Mouse (Mus musculus): ENCODE data around the gene Cebpg.

The Cebpg gene

DNA sequence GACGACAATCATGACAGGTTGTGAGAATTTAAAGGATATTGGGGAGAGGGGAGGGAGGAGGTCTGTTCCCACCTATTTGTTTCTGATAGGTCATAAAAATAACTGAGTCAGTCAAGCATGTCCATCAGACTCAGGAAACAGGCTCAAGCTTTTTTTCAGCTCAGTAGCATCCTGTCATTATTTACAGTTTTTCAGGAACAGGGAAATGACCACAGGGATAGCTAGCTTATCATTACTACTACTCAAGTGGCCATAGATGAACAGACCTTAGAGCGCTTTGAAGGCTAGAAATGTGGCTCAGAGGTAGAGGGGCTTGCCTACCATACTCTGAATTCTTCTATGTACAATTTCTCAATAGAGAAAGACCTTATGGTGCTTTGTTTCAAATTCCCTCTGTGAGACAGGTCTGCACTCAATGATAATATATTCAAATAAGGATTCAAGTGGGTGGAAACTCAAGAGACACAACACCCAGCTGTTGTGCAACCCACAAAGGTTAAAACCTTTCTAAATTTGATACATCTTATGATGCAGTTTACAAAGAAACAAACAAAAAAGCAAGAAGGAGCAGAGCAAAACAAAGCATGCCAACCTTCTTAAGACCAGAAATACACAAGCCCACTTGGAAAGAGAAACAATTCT, 1.3 kb downstream of the Cebpg start:
- in situ Hi-C loops (cut with MboI; ENCODE audit: unreplicated experiment in 2 of 2), result loop anchor here (5.0 to 10.0 kb wide), 3 partner anchors 177 to 660 kb away; partner anchors contain the start of genes Lsm14a (in 1 of the 2) and Pdcd5 (in 1 of the 2)

DNA sequence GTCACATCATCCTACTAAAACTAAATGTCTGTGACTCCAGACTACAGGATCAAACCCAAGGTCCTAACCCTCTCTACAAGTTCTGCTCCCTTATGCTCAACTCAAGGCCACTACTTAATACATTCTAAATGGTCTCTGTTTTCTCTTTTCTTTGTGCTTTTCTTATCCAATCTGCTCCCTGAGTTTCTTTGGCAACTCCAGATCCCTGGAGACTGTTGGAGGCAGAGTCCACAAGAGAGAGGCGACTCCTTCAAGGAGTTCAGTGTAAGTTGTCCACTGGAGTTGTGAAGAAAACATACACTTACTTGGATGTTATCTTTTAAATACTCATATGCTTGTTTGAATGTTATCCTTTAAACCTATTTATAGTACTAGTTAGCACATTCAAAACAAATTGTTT, 2.1 kb downstream of the Cebpg start:
- in situ Hi-C loops (cut with MboI; ENCODE audit: unreplicated experiment in 2 of 2), result loop anchor here (5.0 to 10.0 kb wide), 3 partner anchors 178 to 659 kb away; partner anchors contain the start of genes Lsm14a (in 1 of the 2) and Pdcd5 (in 1 of the 2)

DNA sequence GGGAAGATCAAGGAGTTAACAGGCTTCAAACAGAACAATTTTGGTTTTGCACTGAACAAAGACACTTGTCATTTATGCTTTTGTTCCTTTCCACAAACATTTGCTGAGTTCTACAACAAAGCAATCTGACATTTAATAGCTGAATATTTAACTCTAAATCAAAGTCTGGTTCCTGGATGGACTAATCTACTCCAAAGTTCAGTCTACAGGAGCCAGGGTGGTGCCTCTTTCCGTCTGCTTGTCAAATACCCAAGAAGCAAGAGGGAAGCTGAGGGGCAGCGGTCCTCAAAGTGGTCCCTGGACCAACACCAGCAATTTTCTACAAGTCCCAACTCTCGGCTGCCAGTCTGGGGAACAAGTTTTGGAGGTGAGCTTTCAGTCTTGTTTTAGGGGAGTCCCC, 3.2 kb downstream of the Cebpg start:
- in situ Hi-C loops (cut with MboI; ENCODE audit: unreplicated experiment in 2 of 2), result loop anchor here (5.0 to 10.0 kb wide), 3 partner anchors 179 to 658 kb away; partner anchors contain the start of genes Lsm14a (in 1 of the 2) and Pdcd5 (in 1 of the 2)

DNA sequence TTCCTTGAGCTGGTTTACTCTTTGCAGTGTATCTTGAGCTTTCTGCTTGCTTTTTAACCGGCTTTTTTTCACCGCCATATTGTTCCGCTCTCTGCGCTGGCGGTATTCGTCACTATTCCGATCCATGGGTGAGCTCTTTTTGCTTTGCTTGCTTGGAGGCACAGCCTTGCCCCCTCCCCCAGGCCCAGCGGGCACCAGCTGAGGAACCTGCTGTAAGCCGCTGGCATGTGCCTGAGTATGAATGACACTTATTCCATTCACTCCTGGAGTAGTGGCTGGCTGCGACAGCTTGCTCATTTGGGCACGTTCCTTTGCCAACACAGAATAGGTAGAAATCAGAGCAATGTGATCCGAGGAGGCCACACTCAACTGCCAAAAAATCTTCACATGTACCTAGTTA, 5.8 kb downstream of the Cebpg start:
- in situ Hi-C loops (cut with MboI; ENCODE audit: unreplicated experiment in 2 of 2), result loop anchor here (5.0 to 10.0 kb wide), 3 partner anchors 182 to 656 kb away; partner anchors contain the start of genes Lsm14a (in 1 of the 2) and Pdcd5 (in 1 of the 2)

DNA sequence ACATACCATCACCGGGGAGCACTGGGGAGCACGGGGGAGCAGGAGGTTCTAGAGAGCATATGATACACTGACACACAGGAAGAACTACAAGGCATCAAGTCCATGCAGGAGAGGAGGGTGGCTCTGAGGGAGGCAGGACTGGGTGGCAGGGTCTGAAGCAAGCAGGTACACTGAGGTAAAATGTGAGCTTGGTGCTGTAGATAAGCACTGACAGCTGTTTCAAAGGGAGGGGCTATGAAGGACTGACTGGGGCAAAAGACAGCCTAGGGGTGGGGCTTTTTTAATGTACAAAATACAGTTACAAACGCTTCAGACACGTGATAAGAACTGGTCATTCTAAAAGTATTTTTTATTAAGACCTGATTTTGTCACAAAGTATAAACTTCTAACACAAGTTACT, 10.3 kb downstream of the Cebpg start:
- in situ Hi-C loops (cut with MboI; ENCODE audit: unreplicated experiment in 2 of 2), result loop anchor here (25.0 kb wide), 3 partner anchors 516 to 784 kb away; partner anchors contain the start of genes Gm6096 (in 1 of the 2) and Nudt19 (in 1 of the 2)

DNA sequence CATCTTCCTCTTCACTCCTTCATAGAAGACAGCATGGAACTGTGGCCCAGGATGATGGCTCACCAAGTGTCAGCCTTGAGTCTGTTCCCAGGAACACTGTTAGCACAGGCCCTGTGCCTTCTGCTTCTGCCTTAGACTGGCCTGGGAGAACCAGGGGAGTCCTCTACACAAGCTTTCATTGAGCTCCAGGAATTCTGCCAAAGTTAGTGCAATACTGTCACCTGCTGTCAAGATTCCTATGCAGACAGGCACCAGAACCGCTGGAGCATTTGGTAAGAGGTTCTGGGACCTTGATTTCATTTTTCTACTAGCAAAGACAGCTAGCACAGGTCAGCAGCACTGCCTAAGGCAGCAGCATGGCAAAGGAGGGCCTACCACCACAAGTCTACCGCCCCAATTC, 11.7 kb downstream of the Cebpg start:
- in situ Hi-C loops (cut with MboI; ENCODE audit: unreplicated experiment in 2 of 2), result loop anchor here (25.0 kb wide), 3 partner anchors 518 to 782 kb away; partner anchors contain the start of genes Gm6096 (in 1 of the 2) and Nudt19 (in 1 of the 2)

DNA sequence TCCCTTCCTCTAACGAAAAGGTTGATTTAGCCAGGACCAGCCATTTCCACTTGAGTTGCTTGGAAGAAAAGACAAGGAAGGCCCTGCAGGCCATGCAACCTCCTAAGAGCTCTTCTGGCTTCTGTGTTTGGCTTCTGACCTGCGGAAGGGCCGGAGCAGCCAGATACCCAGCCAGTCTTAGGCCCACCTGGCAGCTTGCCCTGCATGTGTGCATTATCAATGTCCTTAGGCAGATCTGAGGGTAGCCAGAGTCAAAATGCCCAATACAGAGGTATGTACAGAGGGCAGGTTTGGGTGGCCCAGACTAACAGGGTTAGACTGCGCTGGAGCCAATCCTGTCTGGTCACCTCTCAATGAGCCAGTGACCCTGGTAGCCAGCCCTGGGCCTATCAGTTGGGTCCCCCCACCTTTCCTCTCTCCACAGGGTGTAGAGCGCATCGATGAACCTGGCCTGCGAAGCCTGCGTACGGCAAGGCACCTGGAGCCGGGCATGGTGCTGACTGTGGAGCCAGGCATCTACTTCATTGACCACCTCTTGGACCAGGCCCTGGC, 13.0 kb downstream of the Cebpg start:
- in situ Hi-C loops (cut with MboI; ENCODE audit: unreplicated experiment in 2 of 2), result loop anchor here (25.0 kb wide), 3 partner anchors 519 to 781 kb away; partner anchors contain the start of genes Gm6096 (in 1 of the 2) and Nudt19 (in 1 of the 2)

DNA sequence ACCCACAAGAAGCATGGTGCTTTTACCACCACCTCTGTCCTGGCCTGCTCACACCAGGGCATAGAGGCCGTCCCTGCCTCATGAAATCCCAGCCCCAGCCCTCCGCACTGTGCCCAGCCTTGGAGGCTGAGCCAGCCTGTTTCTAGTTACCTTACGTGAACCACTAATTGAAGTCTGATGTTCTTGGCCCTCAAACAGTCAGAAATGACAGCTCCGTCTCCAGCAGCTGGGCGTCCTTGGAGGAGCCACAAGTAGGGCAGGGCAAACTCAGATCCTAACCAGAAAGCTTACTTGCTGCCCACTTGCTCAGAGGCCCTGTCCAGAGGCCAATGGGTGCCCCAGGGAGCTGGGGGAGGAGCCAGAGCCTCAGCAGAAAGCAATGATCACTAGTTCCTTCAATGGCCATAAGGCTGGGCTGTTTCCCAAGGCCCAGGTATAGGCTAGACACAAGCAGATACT, 13.6 kb downstream of the Cebpg start:
- in situ Hi-C loops (cut with MboI; ENCODE audit: unreplicated experiment in 2 of 2), result loop anchor here (25.0 kb wide), 3 partner anchors 520 to 780 kb away; partner anchors contain the start of genes Gm6096 (in 1 of the 2) and Nudt19 (in 1 of the 2)

DNA sequence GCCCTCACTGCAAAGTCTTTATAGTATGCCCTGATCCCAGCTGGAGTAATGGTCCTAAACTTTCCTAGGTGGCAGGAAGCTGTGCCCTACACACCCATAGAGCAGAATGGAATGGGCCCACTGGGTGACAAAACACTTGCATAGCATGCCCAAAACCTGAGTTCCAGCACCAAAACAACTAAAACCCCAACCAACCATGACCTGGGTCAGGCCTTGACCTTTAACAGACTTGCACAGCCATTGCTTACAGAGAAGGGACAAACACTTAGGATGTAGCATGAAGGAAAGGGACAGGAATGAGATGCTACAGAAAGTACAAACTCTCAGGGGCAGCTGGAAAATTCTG, 14.2 kb downstream of the Cebpg start:
- in situ Hi-C loops (cut with MboI; ENCODE audit: unreplicated experiment in 2 of 2), result loop anchor here (25.0 kb wide), 3 partner anchors 520 to 780 kb away; partner anchors contain the start of genes Gm6096 (in 1 of the 2) and Nudt19 (in 1 of the 2)

DNA sequence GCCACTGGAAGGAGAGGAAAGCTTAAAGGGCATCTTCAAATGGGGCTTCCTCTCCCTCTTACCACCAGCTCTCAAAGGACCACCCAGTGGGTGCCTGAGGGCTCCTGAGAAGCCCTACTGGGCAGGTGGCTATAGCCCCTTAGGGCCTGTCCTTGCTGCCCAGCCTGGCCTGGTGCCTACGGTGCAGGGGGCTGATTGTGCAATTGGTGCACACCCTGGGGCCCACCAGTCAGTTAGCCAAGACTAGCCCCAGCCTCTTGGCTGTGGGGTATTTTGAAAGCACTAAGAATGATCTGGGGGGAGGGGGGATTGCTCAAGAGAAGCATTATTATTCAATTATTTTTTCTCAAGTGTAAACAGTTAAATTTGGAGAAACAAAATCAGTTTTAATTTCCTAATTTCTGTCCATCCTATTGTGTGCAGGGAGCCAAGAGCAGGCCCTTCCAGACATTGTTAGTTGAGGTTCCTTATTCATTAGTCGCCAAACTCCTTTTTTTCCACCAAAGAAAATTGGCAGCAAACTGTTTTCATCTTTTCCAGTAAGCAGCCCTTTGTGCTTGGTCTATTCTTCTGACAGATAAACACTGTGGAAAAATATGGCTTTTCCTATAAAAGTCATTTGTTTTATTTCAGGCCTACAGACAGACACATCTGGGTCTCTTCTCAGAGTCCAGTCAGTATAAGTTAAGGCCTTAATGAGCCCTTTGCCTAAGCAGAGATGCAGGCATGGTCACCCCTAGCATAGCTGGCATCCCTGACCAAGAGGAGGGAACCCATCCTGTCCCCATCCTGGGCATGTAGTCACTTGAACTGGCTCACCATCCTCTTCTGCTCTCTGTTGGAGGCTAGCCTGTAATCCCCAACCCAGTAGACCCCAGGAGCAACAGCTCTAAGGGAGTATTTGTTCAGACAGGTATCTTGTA, 14.8 kb downstream of the Cebpg start:
- in situ Hi-C loops (cut with MboI; ENCODE audit: unreplicated experiment in 2 of 2), result loop anchor here (25.0 kb wide), 3 partner anchors 521 to 779 kb away; partner anchors contain the start of genes Gm6096 (in 1 of the 2) and Nudt19 (in 1 of the 2)

DNA sequence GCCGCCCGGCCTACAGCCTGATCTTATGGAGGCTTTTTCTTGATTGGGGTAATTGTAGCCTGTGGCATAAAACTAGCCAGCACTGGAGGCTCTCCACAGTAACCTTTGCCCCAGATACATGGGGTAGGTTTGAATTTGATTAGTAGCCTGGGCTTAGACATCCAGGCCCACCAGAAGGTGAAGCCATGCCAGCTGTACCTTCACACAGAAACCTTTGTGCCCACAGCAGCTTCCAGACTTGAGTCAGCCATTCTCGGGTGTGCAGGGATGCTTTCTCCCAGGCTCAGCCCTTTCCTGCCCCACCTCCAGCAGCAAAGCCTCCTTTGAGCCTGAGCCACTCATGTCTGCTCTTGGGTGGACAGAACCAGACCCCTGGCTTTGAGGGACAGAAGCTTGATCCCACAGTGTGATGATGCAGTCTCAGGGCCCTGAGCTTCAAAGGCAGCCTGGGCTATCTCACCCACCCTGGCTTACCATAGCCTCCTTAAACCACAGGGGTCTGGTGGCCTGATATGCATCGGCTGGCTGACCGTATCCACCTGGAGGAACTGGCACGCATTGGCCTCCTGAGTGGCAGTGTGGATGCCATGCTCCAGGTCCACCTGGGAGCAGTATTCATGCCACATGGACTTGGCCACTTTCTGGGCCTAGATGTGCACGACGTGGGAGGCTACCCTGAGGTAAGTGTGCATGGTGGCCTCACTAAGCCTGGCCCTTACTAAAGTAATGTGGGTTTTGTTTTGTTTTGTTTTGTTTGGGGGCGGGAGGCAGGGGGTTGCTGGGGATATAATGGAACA, 16.0 kb downstream of the Cebpg start:
- in situ Hi-C loops (cut with MboI; ENCODE audit: unreplicated experiment in 2 of 2), result loop anchor here (25.0 kb wide), 3 partner anchors 522 to 778 kb away; partner anchors contain the start of genes Gm6096 (in 1 of the 2) and Nudt19 (in 1 of the 2)

DNA sequence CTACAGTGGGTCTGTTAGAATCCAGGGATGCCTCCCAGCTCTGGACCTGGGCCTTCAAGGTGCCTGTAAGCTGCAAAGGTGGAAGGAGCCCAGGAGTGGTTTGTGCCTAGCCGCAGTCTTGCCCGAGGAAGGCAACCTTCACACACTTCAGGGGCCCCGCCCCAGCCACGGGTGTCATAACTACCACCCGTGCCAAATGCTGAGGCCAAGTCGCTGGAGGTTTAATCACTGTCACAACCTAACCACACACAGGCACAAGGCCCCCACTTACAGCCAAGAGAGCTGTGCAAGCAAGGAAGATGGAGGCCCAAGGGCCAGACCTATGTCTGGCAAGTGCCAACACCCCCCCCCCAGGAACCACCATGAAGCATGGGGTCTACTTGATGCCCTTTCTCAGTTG, 19.0 kb downstream of the Cebpg start:
- in situ Hi-C loops (cut with MboI; ENCODE audit: unreplicated experiment in 2 of 2), result loop anchor here (25.0 kb wide), 3 partner anchors 525 to 775 kb away; partner anchors contain the start of genes Gm6096 (in 1 of the 2) and Nudt19 (in 1 of the 2)

DNA sequence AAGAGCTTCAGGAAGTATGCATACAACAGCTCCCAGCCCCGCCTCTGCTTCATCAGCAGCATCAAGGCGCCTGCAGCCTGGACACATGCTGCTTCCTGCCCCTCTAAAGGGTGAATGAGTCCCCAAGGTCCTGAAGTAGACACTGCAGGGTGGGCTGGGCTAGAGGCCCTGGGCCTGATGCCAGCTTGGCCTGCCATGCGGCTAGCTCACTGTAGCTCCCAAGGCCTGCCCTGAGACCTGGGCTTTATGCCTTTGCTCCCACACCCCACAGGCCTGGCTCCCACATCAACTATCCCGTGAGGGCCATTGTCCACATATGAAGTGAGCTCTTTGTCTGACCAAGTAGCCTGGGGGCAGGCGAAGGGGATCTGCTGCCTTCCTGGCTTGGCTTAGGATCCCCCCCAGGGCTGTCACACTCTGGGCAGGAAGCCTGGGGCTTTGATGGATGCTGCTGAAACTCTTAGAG, 20.1 kb downstream of the Cebpg start:
- in situ Hi-C loops (cut with MboI; ENCODE audit: unreplicated experiment in 2 of 2), result loop anchor here (25.0 kb wide), 3 partner anchors 526 to 774 kb away; partner anchors contain the start of genes Gm6096 (in 1 of the 2) and Nudt19 (in 1 of the 2)

DNA sequence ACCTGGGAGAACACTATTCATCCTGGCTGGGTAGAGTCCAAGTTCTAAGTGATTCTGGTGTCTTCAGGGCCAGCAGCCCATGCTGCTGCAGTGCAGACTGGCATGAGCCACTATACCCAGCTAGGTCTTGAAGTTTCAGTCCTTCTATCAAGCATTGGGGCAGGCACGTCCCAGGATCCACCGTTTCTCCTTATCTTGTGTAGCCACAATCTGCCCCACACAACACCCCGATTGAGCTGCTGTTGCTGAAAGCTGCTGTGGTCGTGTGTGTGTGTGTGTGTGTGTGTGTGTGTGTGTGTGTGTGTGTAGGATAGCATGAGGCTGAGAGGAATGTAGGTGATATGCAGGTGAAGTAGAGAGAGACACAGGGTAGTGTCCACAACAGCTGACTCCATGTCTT, 20.8 kb downstream of the Cebpg start:
- in situ Hi-C loops (cut with MboI; ENCODE audit: unreplicated experiment in 2 of 2), result loop anchor here (25.0 kb wide), 3 partner anchors 527 to 773 kb away; partner anchors contain the start of genes Gm6096 (in 1 of the 2) and Nudt19 (in 1 of the 2)

DNA sequence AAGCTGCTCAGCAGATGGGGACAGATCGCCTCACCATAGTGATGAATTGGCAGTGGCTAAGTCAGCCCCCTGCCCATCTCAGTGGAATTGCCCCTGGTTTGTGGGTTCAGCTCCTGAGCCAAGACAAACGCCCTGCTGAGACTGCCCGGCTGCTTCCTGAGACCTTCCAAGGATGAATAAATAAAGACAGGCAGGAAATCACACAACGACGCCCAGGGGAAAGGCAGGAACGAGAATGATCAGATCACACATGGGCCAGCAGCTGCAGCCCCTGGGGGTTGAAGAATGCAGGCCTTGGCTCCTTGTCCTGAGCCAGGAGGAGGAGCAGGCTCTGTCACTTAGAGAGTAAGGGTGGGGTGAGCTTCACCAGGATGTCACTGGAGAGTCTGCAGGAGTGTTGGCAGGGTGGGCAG, 21.2 kb downstream of the Cebpg start:
- in situ Hi-C loops (cut with MboI; ENCODE audit: unreplicated experiment in 2 of 2), result loop anchor here (25.0 kb wide), 3 partner anchors 527 to 773 kb away; partner anchors contain the start of genes Gm6096 (in 1 of the 2) and Nudt19 (in 1 of the 2)

DNA sequence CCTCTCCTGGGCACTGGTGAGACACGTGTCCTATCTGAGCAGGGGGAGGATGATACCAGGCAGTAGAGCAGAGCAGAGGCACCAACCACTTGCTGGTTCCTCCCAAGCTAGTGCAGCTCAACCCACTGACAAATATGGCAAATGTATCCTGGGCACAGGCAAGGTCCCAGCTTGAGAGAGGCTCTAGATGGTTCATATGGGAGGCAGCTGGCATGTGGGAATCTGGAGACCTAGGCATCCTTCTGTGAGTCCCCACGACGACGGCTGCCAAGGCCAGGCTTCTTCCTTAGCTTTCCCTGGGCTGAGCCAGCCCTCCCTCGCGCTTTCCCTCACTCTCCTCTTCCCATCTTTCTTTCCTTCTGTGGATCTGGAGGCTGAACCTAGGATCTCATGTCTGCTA, 25.8 kb downstream of the Cebpg start:
- in situ Hi-C loops (cut with MboI; ENCODE audit: unreplicated experiment in 2 of 2), result loop anchor here (5.0 to 25.0 kb wide), 4 partner anchors 227 to 768 kb away; partner anchors contain the start of genes Gm6096 (in 1 of the 2) and Nudt19 (in 1 of the 2)

DNA sequence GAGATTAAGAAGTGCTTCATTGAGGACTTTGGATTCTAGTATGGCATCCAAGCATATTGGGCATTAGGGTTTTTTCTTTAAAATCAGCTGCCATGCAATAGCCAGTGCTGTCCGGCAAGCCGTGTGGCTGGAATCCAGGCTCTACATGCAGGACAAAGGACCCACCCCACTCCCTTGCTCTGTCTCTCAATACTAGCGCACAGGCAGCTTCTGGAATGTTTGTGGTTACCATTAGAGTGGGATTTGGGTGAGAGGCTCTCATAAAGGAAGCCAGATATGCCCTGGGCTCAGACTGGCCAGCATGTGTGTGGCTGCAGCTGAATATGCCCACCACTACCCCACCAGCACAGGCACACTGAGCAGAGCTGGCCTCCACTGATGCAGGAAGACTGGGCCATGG, 26.7 kb downstream of the Cebpg start:
- in situ Hi-C loops (cut with MboI; ENCODE audit: unreplicated experiment in 2 of 2), result loop anchor here (5.0 to 25.0 kb wide), 7 partner anchors 143 to 767 kb away; partner anchors contain the start of genes Gm6096 (in 1 of the 2) and Nudt19 (in 1 of the 2)

DNA sequence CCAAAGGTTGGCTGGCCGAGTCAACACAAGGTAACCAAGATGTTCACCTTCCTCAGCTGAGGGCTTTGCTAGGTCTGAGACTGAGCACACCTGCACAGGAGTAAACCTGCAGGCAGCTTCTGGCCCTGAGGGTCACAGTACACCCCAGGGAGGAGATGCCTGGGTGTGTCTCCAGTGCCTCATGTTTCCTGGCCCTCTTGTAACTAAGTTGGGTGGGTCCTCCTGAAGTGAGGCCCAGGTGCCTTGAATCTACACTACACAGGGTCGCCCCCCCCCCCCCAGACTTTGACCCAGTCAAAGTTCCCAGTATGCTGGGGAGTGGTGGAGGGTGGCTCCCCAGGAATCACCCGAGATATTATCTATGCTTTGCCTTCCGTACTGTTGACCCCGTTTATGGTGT, 27.1 kb downstream of the Cebpg start:
- in situ Hi-C loops (cut with MboI; ENCODE audit: unreplicated experiment in 2 of 2), result loop anchor here (5.0 to 25.0 kb wide), 6 partner anchors 143 to 767 kb away; partner anchors contain the start of genes Gm6096 (in 1 of the 2) and Nudt19 (in 1 of the 2)

Measured in v-Abl transformed pro-B cells (cell line).